Mouse (Mus musculus) neural tube, embryonic 14.5 days (tissue): Measurements from ENCODE around the gene Il20. TPM values are rescaled to one million over a fixed set of nuclear protein-coding genes. Genes with fewer than 3 reads are reported as not detected.

Source experiments
- ATAC-seq: fragments of 200-750 bp; cut with Nextera tagmentation; 2 replicates; pipeline ENCODE4 v1.8.0; 2017; ENCODE audit warnings: low read depth, mild to moderate bottlenecking, moderate TSS enrichment, moderate library complexity
- H3K27ac ChIP-seq: fragments of 300-500 bp; sonication (generic); 2 replicates; pipeline ENCODE4 v1.5.1; 2014; ENCODE audit warnings: low read depth, mild to moderate bottlenecking, control low read depth, low read length, moderate library complexity, mixed read lengths
- H3K27me3 ChIP-seq: fragments of 300-500 bp; sonication (generic); 2 replicates; pipeline ENCODE4 v1.6.1; 2014; ENCODE audit warnings: low read length; ENCODE audit not compliant: control insufficient read depth, insufficient read depth
- H3K36me3 ChIP-seq: fragments of 300-500 bp; sonication (generic); 2 replicates; pipeline ENCODE4 v1.6.1; 2014; ENCODE audit warnings: low read length, mixed read lengths; ENCODE audit not compliant: control insufficient read depth, insufficient read depth
- H3K4me1 ChIP-seq: fragments of 300-500 bp; sonication (generic); 2 replicates; pipeline ENCODE4 v1.6.1; 2014; ENCODE audit warnings: low read length; ENCODE audit not compliant: control insufficient read depth, insufficient read depth
- H3K4me2 ChIP-seq: fragments of 300-500 bp; sonication (generic); 2 replicates; pipeline ENCODE4 v1.6.1; 2014; ENCODE audit warnings: mild to moderate bottlenecking, low read depth, low read length, control low read depth
- H3K4me3 ChIP-seq: fragments of 300-500 bp; sonication (generic); 2 replicates; pipeline ENCODE4 v1.5.1; 2014; ENCODE audit warnings: low read depth, low read length, control low read depth, mixed read lengths
- H3K9ac ChIP-seq: fragments of 300-500 bp; sonication (generic); replicated peaks from 2 replicates; pipeline ENCODE4 v1.6.1; 2014; ENCODE audit warnings: low read depth, mild to moderate bottlenecking, control low read depth, low read length, mixed read lengths
- H3K9me3 ChIP-seq: fragments of 300-500 bp; sonication (generic); 2 replicates; pipeline ENCODE4 v1.6.1; 2016; ENCODE audit warnings: low read length; ENCODE audit not compliant: control insufficient read depth
- WGBS: fragments of 180-500 bp; shearing (Covaris S2); extraction: QIAGEN DNeasy Blood & Tissue Kit; methylation state at CpG from one replicate; pipeline ENCODE4 v1.1.7; 2014; 5-methylcytosine and 5-hydroxymethylcytosine counted together
- polyA plus RNA-seq: library from polyadenylated mRNA; unstranded; fragments of >200 nt; fragmentation: Nextera tagmentation; extraction: Ambion mirVana; gene quantifications from 2 replicates; pipeline ENCODE4 v1.2.1, GENCODE M21; 2014

The Il20 gene
- polyA plus RNA-seq, 1 experiment from 2014 or later, result not detected

- H3K27ac ChIP-seq, result no peak overlapping the region
- H3K27me3 ChIP-seq, result no peaks in the 10 kb centered on the region
- WGBS, result 87% methylated on average over 7 of the region's 7 CpGs
- H3K9me3 ChIP-seq, result no peaks in the 10 kb centered on the region
- H3K9ac ChIP-seq, result no peak overlapping the region
- ATAC-seq, result no peak
- H3K4me2 ChIP-seq, result no peak overlapping the region
- H3K4me3 ChIP-seq, result no peak overlapping the region
- no peaks in the 10 kb centered on the region for H3K4me1 ChIP-seq
- no peaks in the 10 kb centered on the region for H3K36me3 ChIP-seq
These were observed 8.7 kb downstream of the Il20 start for GRCm38 (mm10) chr1:130902505-130902904.

GRCm38 (mm10) chr1:130894468-130894867, 16.8 kb downstream of the Il20 start:
- no peak overlapping the region for H3K27ac ChIP-seq
- 82% methylated on average over 6 of the region's 6 CpGs for WGBS
- no peak overlapping the region for H3K4me3 ChIP-seq
- H3K36me3 ChIP-seq, result no peaks in the 10 kb centered on the region
- H3K27me3 ChIP-seq, result no peaks in the 10 kb centered on the region
- no peaks in the 10 kb centered on the region for H3K9me3 ChIP-seq
- H3K9ac ChIP-seq, result no peak overlapping the region
- ATAC-seq, result no peak
- H3K4me2 ChIP-seq, result no peak overlapping the region
- H3K4me1 ChIP-seq, result no peaks in the 10 kb centered on the region

DNA sequence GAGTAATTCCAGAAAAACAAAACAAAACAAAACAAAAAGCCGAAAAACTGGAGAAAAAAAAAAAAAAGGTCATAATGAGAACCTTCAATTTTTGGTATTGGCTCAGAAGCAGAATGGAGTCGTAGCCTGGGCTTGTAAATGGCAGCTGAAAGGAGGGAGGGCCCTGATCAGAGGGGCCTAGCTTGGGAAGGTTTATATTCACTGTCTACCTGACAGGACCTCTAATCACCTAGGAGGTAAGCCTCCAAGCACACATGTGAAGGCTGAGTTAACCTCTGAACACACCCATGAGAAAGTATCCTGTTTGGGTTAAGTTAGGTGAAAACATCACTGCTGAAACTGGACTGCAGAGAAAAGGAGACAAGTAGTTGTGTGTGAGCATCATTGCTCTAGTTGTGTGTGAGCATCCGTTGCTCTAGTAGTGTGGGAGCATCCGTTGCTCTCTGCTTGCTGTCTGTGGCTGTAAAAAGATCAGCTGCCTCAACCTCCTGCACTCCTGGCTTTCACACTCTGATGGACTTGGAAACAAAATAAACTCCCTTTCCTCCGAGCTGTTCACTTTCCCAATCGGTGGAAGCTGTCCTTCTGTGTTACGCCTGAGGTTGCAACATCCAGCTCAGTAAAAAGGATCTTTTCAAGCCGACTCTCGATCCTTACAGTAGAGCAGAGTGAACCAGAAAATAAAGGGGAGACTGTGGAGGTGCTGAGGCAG, 17.8 kb downstream of the Il20 start:
- WGBS, result 71% methylated on average over 9 of the region's 9 CpGs
- Histone ChIP-seq H3K4me1 (no peaks in the 10 kb centered on the region), H3K4me3 (no peak overlapping the region)

GRCm38 (mm10) chr1:130892446-130892845, 18.8 kb downstream of the Il20 start:
- Histone ChIP-seq H3K9ac (no peak overlapping the region), H3K27ac (no peak overlapping the region), H3K9me3 (no peaks in the 10 kb centered on the region), H3K36me3 (no peaks in the 10 kb centered on the region), H3K4me3 (no peak overlapping the region), H3K4me1 (no peaks in the 10 kb centered on the region), H3K27me3 (no peaks in the 10 kb centered on the region), H3K4me2 (no peak overlapping the region)
- no peak for ATAC-seq
- 57% methylated on average over 1 of the region's 1 CpGs for WGBS

More for the DNA sequence above, 17.8 kb downstream of the Il20 start:
- Histone ChIP-seq H3K36me3 (no peaks in the 10 kb centered on the region), H3K27me3 (no peaks in the 10 kb centered on the region), H3K9ac (no peak overlapping the region), H3K4me2 (no peak overlapping the region), H3K27ac (no peak overlapping the region), H3K9me3 (no peaks in the 10 kb centered on the region)
- no peak for ATAC-seq

- no peaks in the 10 kb centered on the region for H3K36me3 ChIP-seq
- no peak within 1 kb of the TSS for H3K4me2 ChIP-seq
- no peaks in the 10 kb centered on the region for H3K4me1 ChIP-seq
- no peak within 1 kb of the TSS for H3K27ac ChIP-seq
- no peaks in the 10 kb centered on the region for H3K9me3 ChIP-seq
- no peak within 1 kb of the TSS for H3K4me3 ChIP-seq
- no peaks in the 10 kb centered on the region for H3K27me3 ChIP-seq
- no peak for ATAC-seq
- no peak within 1 kb of the TSS for H3K9ac ChIP-seq
These were observed 23.9 kb downstream of the Il20 start, which contains the start of gene Il24 for GRCm38 (mm10) chr1:130887354-130887753. Il24 (minus strand) TSS chr1:130887454.

GRCm38 (mm10) chr1:130883146-130883545, 28.1 kb downstream of the Il20 start:
- H3K27me3 ChIP-seq, result no peaks in the 10 kb centered on the region
- no peak overlapping the region for H3K9ac ChIP-seq
- 92% methylated on average over 4 of the region's 4 CpGs for WGBS
- no peaks in the 10 kb centered on the region for H3K9me3 ChIP-seq
- H3K4me3 ChIP-seq, result no peak overlapping the region
- peaks cover under 1% of the 10 kb centered on the region; the same call in 1 of the 2 replicates for H3K4me1 ChIP-seq
- no peak overlapping the region for H3K4me2 ChIP-seq
- no peaks in the 10 kb centered on the region for H3K36me3 ChIP-seq
- H3K27ac ChIP-seq, result no peak overlapping the region
- ATAC-seq, result no peak

DNA sequence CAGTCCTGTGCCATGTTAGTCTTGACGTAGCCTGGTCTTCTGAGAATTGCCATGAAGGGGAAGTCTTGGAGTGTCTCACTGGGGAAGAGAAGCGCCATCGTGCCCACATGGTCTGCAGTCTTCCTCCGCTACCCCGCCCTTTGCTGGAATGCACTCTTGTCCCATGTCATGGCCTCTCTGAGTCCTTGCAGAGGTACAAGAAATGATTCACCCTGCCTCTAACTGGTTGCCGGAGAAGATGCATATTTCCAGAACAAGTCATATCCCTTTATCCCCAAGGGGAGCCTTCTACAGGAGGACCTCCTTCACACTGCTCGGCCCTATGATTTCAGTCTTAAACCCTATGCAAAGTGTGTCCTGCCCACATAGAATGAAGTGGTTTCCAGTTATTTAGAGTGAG, 31.3 kb downstream of the Il20 start:
- H3K36me3 ChIP-seq, result no peaks in the 10 kb centered on the region
- no peak overlapping the region for H3K4me2 ChIP-seq
- H3K9me3 ChIP-seq, result no peaks in the 10 kb centered on the region
- WGBS, result 90% methylated on average over 7 of the region's 7 CpGs
- H3K27me3 ChIP-seq, result no peaks in the 10 kb centered on the region
- no peak for ATAC-seq
- no peak overlapping the region for H3K4me3 ChIP-seq
- H3K27ac ChIP-seq, result no peak overlapping the region
- peaks cover 3% of the 10 kb centered on the region; the same call in 1 of the 2 replicates for H3K4me1 ChIP-seq
- H3K9ac ChIP-seq, result no peak overlapping the region

- WGBS, result 3% methylated on average over 43 of the region's 43 CpGs
- Histone ChIP-seq H3K4me2 (peak overlapping the region; percentile 62), H3K9ac (peak overlapping the region; percentile 43), H3K4me3 (peak overlapping the region; percentile 36), H3K9me3 (no peaks in the 10 kb centered on the region), H3K27ac (no peak overlapping the region), H3K27me3 (no peaks in the 10 kb centered on the region), H3K4me1 (peaks cover 3% of the 10 kb centered on the region; the same call in 1 of the 2 replicates), H3K36me3 (no peaks in the 10 kb centered on the region)
- ATAC-seq, result peak; percentile 71; the same call in 1 of the 2 replicates
These were observed 33.2 kb downstream of the Il20 start for GRCm38 (mm10) chr1:130877889-130878614.

DNA sequence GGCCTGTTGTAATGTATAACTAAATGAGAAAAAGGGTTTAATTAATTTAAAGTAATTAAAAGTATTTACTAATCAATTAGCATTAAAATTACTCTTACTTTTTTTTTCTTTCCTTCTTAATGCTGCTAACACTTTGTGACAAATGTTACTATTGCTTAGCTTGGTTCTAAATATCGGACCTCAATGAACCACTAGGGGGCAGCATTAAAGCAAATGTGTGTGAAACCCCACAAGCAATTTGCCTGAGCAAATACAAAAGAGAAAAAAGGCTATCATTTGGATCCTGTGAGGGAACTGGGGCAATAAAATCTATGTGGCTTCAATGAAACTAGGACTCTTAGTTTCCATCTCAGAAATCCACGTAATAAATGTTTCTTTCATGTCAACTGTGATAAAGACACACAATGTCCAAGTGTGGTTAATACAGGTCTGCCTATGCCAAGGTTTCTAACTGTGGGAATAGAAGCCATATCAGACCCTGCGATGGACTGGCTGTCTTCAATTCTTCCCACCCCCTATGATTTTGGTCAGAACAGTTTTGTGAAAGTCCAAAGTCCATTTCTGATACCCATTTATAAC, 34.2 kb downstream of the Il20 start:
- Histone ChIP-seq H3K4me3 (no peak overlapping the region), H3K9ac (no peak overlapping the region), H3K4me1 (peaks cover 3% of the 10 kb centered on the region; the same call in 1 of the 2 replicates), H3K9me3 (no peaks in the 10 kb centered on the region), H3K36me3 (no peaks in the 10 kb centered on the region), H3K4me2 (no peak overlapping the region), H3K27me3 (no peaks in the 10 kb centered on the region), H3K27ac (no peak overlapping the region)
- ATAC-seq, result no peak
- WGBS, result 20% methylated on average over 3 of the region's 3 CpGs
